Mouse (Mus musculus) spleen, embryonic (tissue): Measurements from ENCODE around the gene Chchd5.

Experiments
- CTCF ChIA-PET: fragments of 350-600 bp; sonication (Branson Sonifier 250); formaldehyde crosslinking; loops from one replicate; lab custom pipeline; 2022; lab: Charles Lee

The Chchd5 gene

DNA sequence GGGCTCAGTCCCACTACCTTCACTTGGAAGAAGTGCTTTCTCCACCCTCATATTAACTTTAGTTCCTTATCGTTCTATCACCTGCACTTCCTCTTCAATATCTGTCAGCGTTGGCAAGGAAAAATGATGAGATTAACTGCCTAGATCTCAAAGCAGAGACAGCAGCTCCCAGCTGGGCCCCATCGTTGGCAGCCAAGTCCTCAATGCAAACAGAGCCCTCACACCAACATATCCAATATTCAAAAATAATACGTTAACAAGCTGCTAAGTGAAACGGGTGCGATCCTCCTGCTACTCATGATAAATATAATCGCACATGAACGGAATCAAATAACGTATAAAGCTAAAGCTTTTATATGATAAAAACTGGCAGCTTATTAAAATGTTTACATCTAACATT, 21.6 kb downstream of the Chchd5 start:
- CTCF ChIA-PET = no interaction called here

GRCm38 (mm10) chr2:129152751-129153150, 23.3 kb downstream of the Chchd5 start:
- CTCF ChIA-PET = no interaction called here

GRCm38 (mm10) chr2:129164815-129165214, 35.3 kb downstream of the Chchd5 start:
- CTCF ChIA-PET = interaction anchor here (0.6 kb wide), 1 partner anchor 368 kb away, joined by 3 read pairs; no protein-coding TSS in a partner anchor

DNA sequence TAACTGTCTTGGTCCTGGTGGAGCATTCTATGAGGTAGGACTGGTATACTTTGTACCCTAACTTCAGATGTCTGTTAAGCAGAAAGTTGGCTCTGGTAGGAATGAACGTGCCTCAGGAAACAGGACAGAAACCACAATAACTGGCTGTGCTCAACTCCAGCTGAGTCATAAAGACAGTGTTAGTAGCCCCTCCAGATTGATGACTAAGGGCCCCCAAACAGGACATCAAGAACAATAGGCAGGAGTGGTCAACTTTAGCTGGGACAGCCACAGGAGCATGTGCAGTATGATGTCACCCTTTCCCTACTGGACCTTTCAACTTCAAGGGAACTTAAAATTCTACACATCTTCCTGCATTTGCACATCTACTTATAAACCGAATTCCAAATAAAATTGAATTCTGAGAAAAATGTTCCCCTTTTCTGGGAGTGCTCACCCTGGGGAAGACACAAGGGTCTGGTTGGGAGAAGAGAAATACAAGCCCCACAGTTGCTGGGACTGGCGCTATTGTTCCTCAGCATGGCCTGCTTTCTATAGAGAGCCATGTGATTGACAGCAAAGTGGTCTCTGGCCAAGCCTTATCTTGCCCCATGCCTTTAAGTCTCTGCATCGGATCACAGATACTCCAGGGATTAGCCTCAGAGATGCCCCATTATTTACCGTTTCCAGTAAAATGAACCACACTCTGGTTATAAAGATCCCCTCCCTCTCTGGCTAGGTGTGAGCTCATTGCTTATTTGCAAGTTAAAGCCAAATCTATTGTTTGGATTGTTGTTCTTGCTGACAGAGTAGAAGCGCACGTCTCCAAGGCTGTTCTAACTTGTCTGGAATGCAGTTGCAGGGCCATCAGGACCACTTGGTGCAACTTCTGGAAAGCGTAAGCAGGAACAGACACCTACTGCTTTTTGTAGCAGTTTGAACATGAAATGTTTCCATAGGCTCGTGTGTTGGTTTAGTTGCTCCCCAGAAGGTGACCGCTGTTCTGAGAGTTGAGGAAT, 37.3 kb downstream of the Chchd5 start:
- CTCF ChIA-PET = no interaction called here

- CTCF ChIA-PET = no interaction called here
These were observed 43.9 kb downstream of the Chchd5 start for GRCm38 (mm10) chr2:129173386-129173785.

DNA sequence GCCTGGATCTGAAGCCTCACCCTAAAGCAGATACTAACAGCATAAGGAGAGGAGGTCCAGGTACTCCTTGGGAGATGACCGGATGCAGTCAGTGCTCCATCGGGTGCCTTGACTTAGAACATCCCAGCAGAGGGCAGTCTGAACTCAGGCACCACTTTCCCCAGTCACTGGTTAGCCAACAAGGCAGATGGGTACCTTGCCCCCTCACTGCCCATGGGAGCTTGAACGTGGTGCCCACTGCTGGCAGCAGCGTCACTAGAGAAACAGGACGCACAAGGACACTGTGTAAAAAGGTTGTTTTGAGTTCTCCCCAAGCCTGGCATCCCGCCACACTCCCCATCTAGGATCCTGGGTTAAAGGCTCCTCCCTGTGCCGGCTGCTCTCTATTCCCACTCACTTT, 45.0 kb downstream of the Chchd5 start:
- CTCF ChIA-PET = interaction anchor here (1.3 kb wide), 1 partner anchor 84 kb away, joined by 6 read pairs; no protein-coding TSS in a partner anchor

DNA sequence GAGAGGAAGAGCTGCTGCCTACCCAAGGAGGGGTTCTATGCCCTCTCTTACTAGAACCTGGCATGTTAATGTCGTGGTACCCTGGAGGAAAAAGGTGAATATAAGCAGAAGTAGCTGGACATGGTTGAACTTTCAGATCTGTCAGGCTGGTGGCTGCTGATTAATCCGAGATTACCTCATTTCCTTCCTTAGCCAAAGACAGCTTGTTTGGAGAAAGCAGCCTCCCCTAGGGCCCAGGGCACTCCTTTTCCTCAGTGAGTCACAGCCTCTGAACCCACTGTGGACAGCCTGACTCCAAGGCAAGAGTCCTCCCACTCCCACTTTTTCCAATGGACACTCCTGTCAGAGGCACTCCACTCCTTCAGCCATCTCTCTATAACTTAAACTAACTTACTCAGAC, 46.1 kb downstream of the Chchd5 start:
- CTCF ChIA-PET = interaction anchor here (0.9 kb wide), 1 partner anchor 124 kb away, joined by 10 read pairs; no protein-coding TSS in a partner anchor

DNA sequence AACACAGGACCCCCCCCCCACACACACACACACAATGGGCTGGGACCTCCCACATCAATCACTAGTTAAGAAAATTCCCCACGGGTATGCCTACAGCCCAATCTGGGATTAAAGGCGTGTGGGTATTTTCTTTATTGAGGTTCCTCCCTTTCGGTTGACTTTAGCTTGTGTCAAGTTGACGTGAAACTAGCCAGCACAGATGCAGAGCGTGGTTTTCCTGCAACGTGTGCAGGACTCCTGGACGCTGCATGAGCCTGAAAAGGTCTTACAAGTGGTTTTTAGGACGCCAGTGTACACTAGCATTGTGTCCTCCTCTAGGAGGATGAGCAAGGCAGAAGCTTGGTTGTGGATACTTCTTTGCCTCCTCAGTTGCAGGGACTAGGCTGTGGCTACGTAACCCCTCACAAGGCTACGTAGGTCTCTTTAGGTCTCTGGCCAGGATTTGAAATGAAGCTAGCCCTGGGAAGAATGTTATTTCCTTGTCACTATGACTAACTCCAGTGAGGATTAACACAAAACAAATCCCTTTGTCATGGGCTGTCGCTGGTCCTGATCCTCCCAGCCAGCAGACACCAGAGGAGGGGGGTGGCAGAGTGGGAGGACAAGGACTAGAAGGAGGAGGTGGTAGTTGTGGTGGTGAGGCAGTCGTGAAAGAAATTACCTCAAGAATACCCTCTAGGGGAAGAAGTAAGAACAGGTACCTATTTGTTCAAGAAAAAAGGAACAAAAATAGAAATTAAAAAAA, 47.3 kb downstream of the Chchd5 start:
- CTCF ChIA-PET = interaction anchor here (1.1 kb wide), 1 partner anchor 457 kb away, joined by 3 read pairs; no protein-coding TSS in a partner anchor

DNA sequence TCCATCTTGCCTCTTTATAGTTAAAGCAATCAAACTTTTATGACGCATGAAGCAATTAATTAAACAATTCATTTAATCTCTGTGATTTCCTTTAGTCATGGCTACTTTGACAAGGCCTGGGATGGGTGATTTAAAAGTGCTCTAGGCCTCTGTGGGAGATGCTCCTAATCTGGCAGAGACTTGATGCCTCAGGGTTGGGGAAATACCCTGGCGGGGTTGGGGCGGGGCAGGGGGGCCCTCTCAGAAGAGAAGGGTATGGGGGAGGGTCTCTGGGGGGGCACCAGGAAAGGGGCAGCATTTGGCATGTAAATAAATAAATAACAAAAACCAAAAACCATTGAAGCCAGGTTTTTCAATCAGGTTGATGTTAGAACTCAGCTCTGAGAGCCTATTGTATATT, 48.2 kb downstream of the Chchd5 start:
- CTCF ChIA-PET = no interaction called here

DNA sequence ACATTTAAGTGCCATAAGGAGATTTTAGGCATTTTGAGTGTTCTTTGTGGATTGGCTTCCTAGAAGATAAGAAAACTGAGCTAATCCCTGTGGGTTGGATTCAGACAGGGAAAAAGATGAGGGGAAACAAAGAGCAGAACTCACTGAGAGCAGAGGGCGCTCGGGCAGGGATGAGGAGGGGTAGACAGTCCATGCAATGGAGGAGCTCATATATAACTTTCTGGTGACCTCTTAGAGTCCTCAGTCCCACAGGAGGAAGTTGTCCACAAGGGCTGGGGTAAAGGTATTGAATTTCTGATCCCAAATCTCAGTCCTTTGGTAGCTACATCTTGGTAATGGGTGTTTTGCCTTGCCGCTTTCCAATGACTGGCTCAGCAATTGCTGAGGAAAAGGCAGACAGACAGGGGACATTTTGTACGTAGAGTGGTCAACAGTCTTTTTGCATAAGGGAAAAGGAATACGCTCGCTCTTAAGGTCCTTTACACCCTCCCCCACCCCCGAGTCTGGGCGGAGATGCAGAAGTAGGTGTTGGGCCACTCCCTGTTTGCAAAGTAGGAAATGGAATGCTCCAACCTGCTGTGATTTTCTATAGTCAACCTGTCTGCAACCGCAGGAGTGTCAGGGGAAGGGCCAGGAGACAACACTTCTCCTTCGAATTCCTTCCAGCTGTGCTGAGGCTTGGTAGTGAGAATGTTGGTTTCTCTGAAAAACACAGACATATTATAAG, 48.8 kb downstream of the Chchd5 start:
- CTCF ChIA-PET = no interaction called here

DNA sequence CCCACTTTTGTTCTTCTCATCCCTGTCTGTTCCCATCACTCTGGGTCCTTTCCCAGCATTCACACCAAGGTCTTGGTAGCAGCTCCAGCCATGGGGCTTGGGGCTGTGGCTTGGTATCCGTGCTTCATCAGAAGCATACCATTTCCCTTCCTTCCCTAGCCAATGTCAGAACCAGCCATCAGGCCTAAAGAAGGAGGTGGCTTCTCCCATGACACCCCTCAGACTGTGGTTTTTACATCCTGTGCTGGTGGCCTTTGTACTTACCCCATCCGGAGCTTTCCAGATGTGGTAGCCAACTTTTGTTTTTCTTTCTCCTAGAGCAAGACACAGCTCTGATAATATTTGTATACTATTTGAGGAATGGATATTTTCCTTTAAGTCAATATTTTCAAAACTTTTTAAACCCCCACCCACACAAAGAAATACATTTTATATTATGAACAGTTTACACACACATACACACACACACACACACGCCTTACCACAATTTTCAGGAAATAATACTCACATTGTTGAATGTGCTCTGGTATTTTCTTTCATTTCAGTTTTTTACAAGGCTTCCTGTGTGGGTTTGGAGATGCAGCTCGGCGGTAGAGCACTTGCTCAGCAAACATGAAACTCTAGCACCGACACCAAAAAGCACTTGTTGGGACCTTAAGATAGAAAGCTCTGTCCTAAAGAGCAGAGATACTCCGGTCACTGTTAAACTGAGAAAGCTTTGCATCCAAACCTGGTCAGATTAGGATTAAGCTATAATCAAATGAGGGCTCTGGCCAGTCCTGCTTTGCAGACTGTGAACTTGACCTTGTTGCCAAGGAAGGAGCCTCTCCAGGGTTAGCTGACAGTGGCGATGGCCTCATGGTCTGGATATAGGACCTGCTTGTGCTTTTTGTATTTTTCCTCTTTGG, 50.7 kb downstream of the Chchd5 start:
- CTCF ChIA-PET = interaction anchor here (0.6 kb wide), 1 partner anchor 101 kb away, joined by 4 read pairs; no protein-coding TSS in a partner anchor

DNA sequence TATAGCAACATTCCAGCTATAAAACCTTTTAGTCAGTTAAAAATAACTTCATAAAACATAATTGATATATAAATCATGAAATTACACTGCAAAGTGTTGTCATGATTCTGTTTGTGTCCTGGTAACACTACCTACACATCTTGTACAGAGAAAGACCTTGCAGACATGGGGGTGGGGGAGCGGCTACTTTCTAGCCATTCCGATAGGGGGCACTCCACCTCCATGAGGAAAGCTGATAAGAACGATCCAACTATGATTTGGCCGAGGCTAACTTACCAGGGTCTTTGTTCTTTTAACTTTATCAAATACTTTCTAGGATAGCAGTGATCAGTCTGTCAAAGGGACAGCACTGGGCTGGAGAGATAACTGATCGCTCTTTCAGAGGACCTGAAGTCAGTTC, 52.0 kb downstream of the Chchd5 start:
- CTCF ChIA-PET = interaction anchor here (0.6 to 0.7 kb wide), 2 partner anchors 9 to 581 kb away, joined by 3 to 4 read pairs; no protein-coding TSS in a partner anchor

DNA sequence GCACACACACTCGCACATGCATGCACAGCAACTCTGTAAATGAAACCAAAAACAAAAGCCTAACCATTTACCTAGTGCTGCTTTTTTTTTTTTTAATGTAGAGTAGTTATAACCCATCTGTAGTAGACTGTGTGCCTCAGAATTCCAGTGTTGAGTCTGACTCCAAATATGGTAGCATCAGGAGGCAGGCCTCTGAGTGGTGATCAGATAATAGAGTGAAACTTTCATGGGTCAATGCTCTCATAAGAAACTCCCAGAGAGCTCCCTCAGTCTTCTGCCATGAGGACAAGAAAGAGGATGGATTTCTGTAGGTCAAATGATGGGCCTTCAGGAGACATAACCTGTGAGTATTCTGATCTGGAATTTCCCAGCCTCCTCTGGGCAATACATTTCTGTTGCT, 52.9 kb downstream of the Chchd5 start:
- CTCF ChIA-PET = interaction anchor here (0.6 kb wide), 1 partner anchor 19 kb away, joined by 3 read pairs; no protein-coding TSS in a partner anchor

GRCm38 (mm10) chr2:129183561-129184031, 54.1 kb downstream of the Chchd5 start:
- CTCF ChIA-PET = interaction anchor here (0.6 kb wide), 1 partner anchor 205 kb away, joined by 3 read pairs; no protein-coding TSS in a partner anchor
